12 mouse cellular contexts compared by ENCODE assay signal in the genomic region with DNA sequence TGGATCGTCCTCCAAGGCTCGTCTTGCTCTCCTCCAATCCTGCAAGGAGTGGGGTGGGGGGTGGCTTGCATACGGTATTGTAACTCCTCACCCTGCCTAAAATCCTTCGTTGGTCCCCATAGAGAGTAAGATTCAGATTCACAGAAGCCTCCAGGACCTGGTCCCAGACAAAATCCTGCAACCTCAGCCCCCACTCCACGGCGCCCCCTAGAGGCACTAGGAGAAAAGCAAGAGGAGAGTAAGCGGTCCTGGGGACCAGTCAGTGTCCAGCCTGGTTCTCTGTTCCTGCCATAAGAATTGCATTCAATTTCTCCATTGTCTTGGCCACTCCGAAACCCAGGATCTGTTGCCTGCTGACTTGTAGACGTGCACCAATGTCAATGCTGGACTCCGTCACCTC. TPM values are rescaled to one million over a fixed set of nuclear protein-coding genes. Genes with fewer than 3 reads are reported as not detected.
DNase-seq lines count a peak whose midpoint lies in the region; ATAC-seq and TF ChIP-seq lines count a peak whose summit lies in the region.
"Had no signal": no experiment of that assay in that cellular context is flagged by ENCODE, and none has a peak within 500 bp of the region (broad histone marks: within the 10 kb centered on the region; RNA-seq: fewer than 3 reads in every experiment).

No protein-coding gene starts in this region.

- H3K4me3 ChIP-seq in heart, adult 2 months: no peak overlapping the region
- no peak overlapping the region for H3K4me3 ChIP-seq in lung, adult 2 months (replicated peaks; ENCODE audit: extremely low read depth, low read depth, low read length)
- peak overlapping the region; percentile 4; the same call in 1 of the 2 replicates for H3K4me3 ChIP-seq in ES-Bruce4 (ENCODE audit: low read depth, low read length)
- H3K4me3 ChIP-seq in bone marrow macrophage, adult 2 months (ENCODE audit: insufficient read depth, low read length): no peak overlapping the region
- H3K4me3 ChIP-seq: megakaryocyte, embryonic 14.5 days had no signal

- intact Hi-C loops in heart, adult 2 months (cut with DNase I): no loop called here
- intact Hi-C loops in heart, postnatal 25 days (cut with DNase I): no loop called here

- H3K79me2 ChIP-seq in heart, adult 2 months (replicated peaks; ENCODE audit: control insufficient read depth, insufficient read depth, low read length): no peaks in the 10 kb centered on the region

- no peak overlapping the region for H3K27ac ChIP-seq in heart, adult 2 months
- no peak overlapping the region for H3K27ac ChIP-seq in ES-Bruce4 (ENCODE audit: insufficient read depth, low read length)
- no peak overlapping the region for H3K27ac ChIP-seq in bone marrow macrophage, adult 2 months (ENCODE audit: insufficient read depth, low read depth, low read length)

- no peak overlapping the region for H3K9ac ChIP-seq in heart, adult 2 months (ENCODE audit: low read depth, low read length)
- H3K9ac ChIP-seq in ES-Bruce4 (ENCODE audit: low read depth, poor library complexity, severe bottlenecking): no peak overlapping the region

- H3K9me3 ChIP-seq in ES-Bruce4 (replicated peaks; ENCODE audit: control insufficient read depth, insufficient read depth, low read length, poor library complexity, severe bottlenecking): no peaks in the 10 kb centered on the region
- H3K9me3 ChIP-seq: megakaryocyte, embryonic 14.5 days had no signal

- no peaks in the 10 kb centered on the region for H3K4me1 ChIP-seq in heart, adult 2 months (ENCODE audit: control insufficient read depth, insufficient read depth, low read length)
- H3K4me1 ChIP-seq in lung, adult 2 months (ENCODE audit: control insufficient read depth, insufficient read depth, low read length): no peaks in the 10 kb centered on the region
- H3K4me1 ChIP-seq in ES-Bruce4 (ENCODE audit: control insufficient read depth, insufficient read depth, low read length): peaks cover under 1% of the 10 kb centered on the region
- H3K4me1 ChIP-seq in bone marrow macrophage, adult 2 months (ENCODE audit: control insufficient read depth, insufficient read depth, low read length): no peaks in the 10 kb centered on the region

- ATAC-seq in frontal cortex, adult (ENCODE audit: low TSS enrichment): no peak

- TF ChIP-seq CTCF in heart, adult 2 months (IDR thresholded peaks at IDR 0.05): peak; percentile 57
- 0 out of 2 replicates have a peak, but pooled peaks have one; percentile 11 for TF ChIP-seq CTCF in lung, adult 2 months (IDR thresholded peaks at IDR 0.05; ENCODE audit: insufficient read depth, low read length)
- peak; percentile 76 for TF ChIP-seq CTCF in ES-Bruce4 (IDR thresholded peaks at IDR 0.05; ENCODE audit: low read depth, low read length)
- TF ChIP-seq CTCF in bone marrow macrophage, adult 2 months (IDR thresholded peaks at IDR 0.05; ENCODE audit: low read depth, low read length): peak; percentile 40

- TF ChIP-seq POLR2A in heart, adult 2 months (IDR thresholded peaks at IDR 0.05; ENCODE audit: insufficient read depth, low read depth, low read length): no peak
- no peak for TF ChIP-seq POLR2A in lung, adult 2 months (IDR thresholded peaks at IDR 0.05; ENCODE audit: borderline replicate concordance, extremely low read depth, low read depth, low read length)
- no peak for TF ChIP-seq POLR2A in ES-Bruce4 (IDR thresholded peaks at IDR 0.05; ENCODE audit: insufficient read depth, low read length)
- TF ChIP-seq POLR2A in bone marrow macrophage, adult 2 months (IDR thresholded peaks at IDR 0.05; ENCODE audit: borderline replicate concordance, low read depth, low read length): no peak

- no peaks in the 10 kb centered on the region for H3K27me3 ChIP-seq in heart, adult 2 months (ENCODE audit: control insufficient read depth, insufficient read depth, low read length)
- no peaks in the 10 kb centered on the region for H3K27me3 ChIP-seq in ES-Bruce4 (ENCODE audit: control insufficient read depth, insufficient read depth, low read length, poor library complexity, severe bottlenecking)

- H3K36me3 ChIP-seq in heart, adult 2 months (ENCODE audit: control insufficient read depth, insufficient read depth, low read length): no peaks in the 10 kb centered on the region
- peaks cover 6% of the 10 kb centered on the region for H3K36me3 ChIP-seq in ES-Bruce4 (ENCODE audit: control insufficient read depth, insufficient read depth, low read length, poor library complexity, severe bottlenecking)

- 62% methylated on average over 10 of the region's 10 CpGs for WGBS in heart, adult 2 months
- 61% methylated on average over 10 of the region's 10 CpGs for WGBS in lung, adult 2 months

- DNase-seq in heart, adult 2 months: no peak
- no peak for DNase-seq in heart, postnatal 25 days (ENCODE audit: low spot score)
- no peak for DNase-seq in lung, adult 2 months
- DNase-seq in lung, adult 18-20 months: no peak
- no peak for DNase-seq in layer of hippocampus, postnatal 10 days (ENCODE audit: low spot score in 2 of 2)
- DNase-seq: gastrocnemius, postnatal 14 days; kidney, postnatal 25 days; right cerebral cortex, adult 18-20 months had no signal

- TF ChIP-seq EP300 in heart, adult 2 months (IDR thresholded peaks at IDR 0.05; ENCODE audit: insufficient read depth, low read depth, low read length): no peak
- no peak for TF ChIP-seq EP300 in ES-Bruce4 (IDR thresholded peaks at IDR 0.05; ENCODE audit: insufficient read depth, low read depth, low read length)

RNA-seq across cellular contexts. Expression of gene Ckap4, which starts 10.2 kb away (rescaled TPM):
- 10 to 100 TPM; 29.9 to 31.4 TPM for total RNA-seq in heart, adult 2 months (2021)
- 17.2 and 20.9 TPM in 2 replicates for polyA plus RNA-seq in heart, adult 2 months (2012; rRNA removed)
- total RNA-seq in heart, postnatal 25 days (2021): 10 to 100 TPM; 32.7 to 41.8 TPM
- 20.9 and 26.5 TPM in 2 replicates for polyA plus RNA-seq in lung, adult 2 months (2012; rRNA removed)
- polyA plus RNA-seq in ES-Bruce4 (2011; ENCODE audit: insufficient read depth, insufficient read length, low read depth, missing spikeins): 52.1 and 53.4 TPM in 2 replicates
- polyA plus RNA-seq in bone marrow macrophage, adult 2 months (2012; ENCODE audit: insufficient read depth, insufficient read length, missing spikeins): 19.2 and 19.9 TPM in 2 replicates
- 10 to 100 TPM; 34.2 to 36.9 TPM for total RNA-seq in layer of hippocampus, postnatal 10 days (2021)

RNA-seq across cellular contexts. Expression of gene Tcp11l2, which starts 52.7 kb away (rescaled TPM):
- total RNA-seq in heart, adult 2 months (2021): 100 to 1,000 TPM; 118 to 157 TPM
- 129 and 204 TPM in 2 replicates for polyA plus RNA-seq in heart, adult 2 months (2012; rRNA removed)
- 100 to 1,000 TPM; 106 to 145 TPM for total RNA-seq in heart, postnatal 25 days (2021)
- 65.6 and 97.0 TPM in 2 replicates for polyA plus RNA-seq in lung, adult 2 months (2012; rRNA removed)
- 2.6 and 3.6 TPM in 2 replicates for polyA plus RNA-seq in ES-Bruce4 (2011; ENCODE audit: insufficient read depth, insufficient read length, low read depth, missing spikeins)
- polyA plus RNA-seq in bone marrow macrophage, adult 2 months (2012; ENCODE audit: insufficient read depth, insufficient read length, missing spikeins): 53.1 and 57.5 TPM in 2 replicates
- total RNA-seq in layer of hippocampus, postnatal 10 days (2021): 10 to 100 TPM; 15.2 to 17.2 TPM

Comparison
In these comparisons a context has a peak if more than half of its experiments do, and no peak if none do; other contexts are left out.
1. CTCF ChIP-seq: peak in every context shown above with its lines; median percentile 76 in ES-Bruce4; 57 in heart, adult 2 months; 40 in bone marrow macrophage, adult 2 months; 11 in lung, adult 2 months.
2. RNA of gene Tcp11l2, which starts 52.7 kb away (polyA plus RNA-seq): 129 to 204 TPM in heart, adult 2 months, 65.6 to 97.0 TPM in lung, adult 2 months and 53.1 to 57.5 TPM in bone marrow macrophage, adult 2 months; 2.6 to 3.6 TPM in ES-Bruce4; every median in the first group is over 10 times any median in the second.